Mouse (Mus musculus) forebrain, embryonic 15.5 days (tissue): Measurements from ENCODE around the gene Krt80. TPM values are rescaled to one million over a fixed set of nuclear protein-coding genes. Genes with fewer than 3 reads are reported as not detected.

Experiments
- ATAC-seq: fragments of 200-750 bp; cut with Nextera tagmentation; replicated peaks from 2 replicates; pipeline ENCODE4 v1.8.0; 2017; ENCODE audit warnings: mild to moderate bottlenecking, moderate TSS enrichment, moderate library complexity
- H3K27ac ChIP-seq: fragments of 300-500 bp; sonication (generic); replicated peaks from 2 replicates; pipeline ENCODE4 v1.5.1; 2015; ENCODE audit warnings: mild to moderate bottlenecking, inconsistent platforms
- H3K27me3 ChIP-seq: fragments of 300-500 bp; sonication (generic); 2 replicates; pipeline ENCODE4 v1.6.1; 2015; ENCODE audit warnings: inconsistent platforms
- H3K36me3 ChIP-seq: fragments of 300-500 bp; sonication (generic); 2 replicates; pipeline ENCODE4 v1.6.1; 2015; ENCODE audit warnings: mild to moderate bottlenecking, inconsistent platforms
- H3K4me1 ChIP-seq: fragments of 300-500 bp; sonication (generic); 2 replicates; pipeline ENCODE4 v1.6.1; 2015; ENCODE audit warnings: inconsistent platforms
- H3K4me2 ChIP-seq: fragments of 300-500 bp; sonication (generic); replicated peaks from 2 replicates; pipeline ENCODE4 v1.6.1; 2015; ENCODE audit warnings: mild to moderate bottlenecking, inconsistent platforms
- H3K4me3 ChIP-seq: fragments of 300-500 bp; sonication (generic); 2 replicates; pipeline ENCODE4 v1.5.1; 2015; ENCODE audit warnings: mild to moderate bottlenecking, inconsistent platforms
- H3K9ac ChIP-seq: fragments of 300-500 bp; sonication (generic); replicated peaks from 2 replicates; pipeline ENCODE4 v1.6.1; 2015; ENCODE audit warnings: mild to moderate bottlenecking, inconsistent platforms
- H3K9me3 ChIP-seq: fragments of 300-500 bp; sonication (generic); 2 replicates; pipeline ENCODE4 v1.6.1; 2016; ENCODE audit warnings: inconsistent platforms
- WGBS: fragments of 180-500 bp; shearing (Covaris S2); methylation state at CpG from one replicate; pipeline ENCODE4 v1.1.7; 2015; ENCODE audit warnings: mixed read lengths; 5-methylcytosine and 5-hydroxymethylcytosine counted together
- polyA plus RNA-seq: library from polyadenylated mRNA; unstranded; fragments of >200 nt; fragmentation: Nextera tagmentation; extraction: Ambion mirVana; gene quantifications from 2 replicates; pipeline ENCODE4 v1.2.1, GENCODE M21; 2015

Krt80 gene
- polyA plus RNA-seq, 1 experiment from 2014 or later: 0.08 TPM

DNA sequence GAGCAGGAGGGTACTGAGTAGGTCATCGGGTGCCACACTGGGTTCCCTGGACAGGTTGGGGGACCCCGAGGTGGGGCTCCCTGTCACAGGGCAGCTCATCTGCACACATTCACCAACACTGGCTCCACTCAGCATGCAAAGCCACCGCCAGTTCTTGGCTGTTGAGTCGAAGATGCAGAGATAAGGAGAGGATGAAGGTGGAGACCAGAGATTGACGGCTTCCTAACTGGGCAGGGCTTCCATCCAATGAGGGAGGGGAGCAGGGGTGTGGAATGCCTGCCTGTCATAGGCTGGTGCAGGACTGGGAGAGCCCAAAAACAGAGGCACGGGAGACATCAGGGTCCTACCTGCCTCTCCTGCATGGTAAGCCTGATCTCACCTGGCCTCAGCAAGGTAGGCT lies 5.5 kb downstream of the Krt80 start:
- Histone ChIP-seq H3K9ac (no peak overlapping the region), H3K4me2 (no peak overlapping the region), H3K27me3 (no peaks in the 10 kb centered on the region), H3K4me3 (no peak overlapping the region), H3K27ac (no peak overlapping the region), H3K36me3 (no peaks in the 10 kb centered on the region), H3K9me3 (no peaks in the 10 kb centered on the region), H3K4me1 (no peaks in the 10 kb centered on the region)
- ATAC-seq: no peak
- WGBS: 75% methylated on average over 6 of the region's 6 CpGs

- Histone ChIP-seq H3K4me2 (no peak overlapping the region), H3K27ac (no peak overlapping the region), H3K36me3 (no peaks in the 10 kb centered on the region), H3K4me3 (no peak overlapping the region), H3K27me3 (no peaks in the 10 kb centered on the region), H3K9me3 (no peaks in the 10 kb centered on the region), H3K9ac (no peak overlapping the region), H3K4me1 (no peaks in the 10 kb centered on the region)
- 93% methylated on average over 6 of the region's 6 CpGs for WGBS
- ATAC-seq: no peak
Measured at GRCm38 (mm10) chr15:101363933-101364332, 6.0 kb downstream of the Krt80 start.

- H3K36me3 ChIP-seq: no peaks in the 10 kb centered on the region
- H3K27ac ChIP-seq: no peak overlapping the region
- no peak overlapping the region for H3K9ac ChIP-seq
- H3K4me1 ChIP-seq: no peaks in the 10 kb centered on the region
- WGBS: 73% methylated on average over 4 of the region's 4 CpGs
- no peak overlapping the region for H3K4me3 ChIP-seq
- ATAC-seq: no peak
- no peaks in the 10 kb centered on the region for H3K27me3 ChIP-seq
- no peak overlapping the region for H3K4me2 ChIP-seq
- no peaks in the 10 kb centered on the region for H3K9me3 ChIP-seq
Measured at GRCm38 (mm10) chr15:101362393-101363010, 7.5 kb downstream of the Krt80 start.

DNA sequence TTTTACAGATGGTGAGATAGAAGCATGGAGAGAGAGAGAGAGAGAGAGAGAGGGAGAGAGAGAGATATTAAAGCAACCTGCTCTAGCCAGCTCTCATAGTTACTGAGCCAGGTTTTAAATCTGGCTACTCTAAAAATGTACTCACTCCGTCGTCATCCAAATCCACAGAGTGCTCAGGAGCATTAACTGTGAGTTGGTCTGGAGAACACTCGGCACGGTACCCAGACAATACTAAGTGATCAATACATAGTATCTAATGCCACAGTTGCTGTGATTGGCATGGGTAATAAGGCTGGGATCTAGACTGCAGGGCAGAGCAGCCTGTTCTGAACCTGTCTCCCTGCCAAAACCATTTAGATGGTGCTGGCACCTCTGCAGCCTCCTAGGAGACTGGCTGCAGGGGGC lies 14.6 kb downstream of the Krt80 start:
- Histone ChIP-seq H3K27ac (no peak overlapping the region), H3K4me2 (no peak overlapping the region), H3K9me3 (no peaks in the 10 kb centered on the region), H3K27me3 (no peaks in the 10 kb centered on the region), H3K4me1 (no peaks in the 10 kb centered on the region), H3K4me3 (no peak overlapping the region), H3K9ac (no peak overlapping the region), H3K36me3 (no peaks in the 10 kb centered on the region)
- no peak for ATAC-seq
- WGBS: 60% methylated on average over 4 of the region's 4 CpGs

DNA sequence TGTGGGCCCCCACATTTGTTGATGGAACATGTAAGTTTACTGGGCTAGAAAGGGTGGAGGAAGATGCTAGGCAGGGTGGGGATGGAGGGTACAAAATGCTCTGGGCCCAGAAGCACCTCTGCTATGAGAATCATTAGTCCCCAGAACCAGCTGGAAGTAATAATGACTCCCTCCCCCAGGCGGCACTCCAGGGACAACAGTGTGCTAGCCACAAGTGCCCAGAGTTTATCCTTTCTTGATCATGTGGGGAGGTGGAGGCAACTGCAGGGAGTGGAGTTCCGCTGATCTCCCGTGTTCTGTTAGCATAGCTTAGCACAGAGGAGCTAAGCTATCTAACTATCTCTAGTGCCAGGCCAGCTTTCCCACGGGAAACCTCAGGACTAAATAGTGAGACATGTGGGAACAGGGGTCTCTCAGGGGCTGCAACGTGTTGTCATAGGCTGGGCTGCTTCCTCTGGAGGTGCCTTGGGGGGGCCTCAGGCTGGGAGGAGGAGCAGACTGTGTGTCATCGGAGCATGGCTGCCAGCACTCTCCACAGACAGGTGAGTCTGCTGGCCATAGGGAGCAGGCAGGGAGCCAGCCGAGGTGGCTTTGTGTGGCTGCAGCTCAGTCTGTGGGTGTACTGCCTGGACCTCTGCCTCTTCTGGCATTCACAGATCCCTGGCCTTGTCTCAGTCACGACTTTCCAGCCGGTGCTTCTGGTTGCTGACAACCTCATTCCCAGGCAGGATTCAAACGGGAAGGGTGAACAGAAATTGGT lies 17.1 kb downstream of the Krt80 start:
- no peak for ATAC-seq
- H3K27me3 ChIP-seq: no peaks in the 10 kb centered on the region
- H3K9ac ChIP-seq: no peak overlapping the region
- H3K4me2 ChIP-seq: no peak overlapping the region
- no peaks in the 10 kb centered on the region for H3K36me3 ChIP-seq
- H3K9me3 ChIP-seq: no peaks in the 10 kb centered on the region
- H3K27ac ChIP-seq: no peak overlapping the region
- 54% methylated on average over 10 of the region's 10 CpGs for WGBS
- no peak overlapping the region for H3K4me3 ChIP-seq
- no peaks in the 10 kb centered on the region for H3K4me1 ChIP-seq

DNA sequence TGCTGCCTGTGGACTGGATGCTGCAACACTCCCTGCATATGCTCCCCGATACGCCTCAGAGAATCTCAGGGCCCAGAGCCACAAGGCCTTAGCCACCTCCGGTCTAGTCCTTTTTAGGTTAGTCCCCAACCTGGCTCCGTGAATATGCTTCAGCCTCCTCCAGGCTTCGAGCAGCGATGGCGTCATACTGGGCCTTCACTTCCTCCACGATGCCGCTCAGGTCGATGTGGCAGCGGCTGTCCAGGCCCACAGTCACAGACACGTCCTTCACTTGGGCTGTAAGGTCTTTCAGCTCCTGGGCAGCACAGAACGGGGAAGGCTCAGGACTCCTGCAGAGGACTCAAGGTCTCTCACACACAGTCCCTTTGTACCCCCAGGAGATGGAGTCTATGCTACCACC lies 17.9 kb downstream of the Krt80 start:
- H3K27ac ChIP-seq: no peak overlapping the region
- 77% methylated on average over 13 of the region's 13 CpGs for WGBS
- ATAC-seq: no peak

GRCm38 (mm10) chr15:101341797-101342515 lies 28.0 kb downstream of the Krt80 start:
- H3K4me1 ChIP-seq: peaks cover 8% of the 10 kb centered on the region; the same call in 1 of the 2 replicates
- no peak overlapping the region for H3K9ac ChIP-seq
- H3K27me3 ChIP-seq: no peaks in the 10 kb centered on the region
- no peaks in the 10 kb centered on the region for H3K9me3 ChIP-seq
- no peak overlapping the region for H3K4me2 ChIP-seq
- 67% methylated on average over 5 of the region's 5 CpGs for WGBS
- no peak overlapping the region for H3K4me3 ChIP-seq
- H3K36me3 ChIP-seq: no peaks in the 10 kb centered on the region
- H3K27ac ChIP-seq: no peak overlapping the region
- ATAC-seq: no peak

More for the DNA sequence above, 17.9 kb downstream of the Krt80 start:
- Histone ChIP-seq H3K4me1 (no peaks in the 10 kb centered on the region), H3K9ac (no peak overlapping the region), H3K4me3 (no peak overlapping the region), H3K27me3 (no peaks in the 10 kb centered on the region), H3K36me3 (no peaks in the 10 kb centered on the region), H3K9me3 (no peaks in the 10 kb centered on the region), H3K4me2 (no peak overlapping the region)

GRCm38 (mm10) chr15:101339537-101339936 lies 30.4 kb downstream of the Krt80 start:
- Histone ChIP-seq H3K4me3 (no peak overlapping the region), H3K9me3 (no peaks in the 10 kb centered on the region), H3K9ac (no peak overlapping the region), H3K27ac (no peak overlapping the region), H3K4me2 (no peak overlapping the region), H3K4me1 (peaks cover 8% of the 10 kb centered on the region; the same call in 1 of the 2 replicates), H3K27me3 (no peaks in the 10 kb centered on the region), H3K36me3 (no peaks in the 10 kb centered on the region)
- ATAC-seq: peak; percentile 92
- WGBS: 0% methylated on average over 2 of the region's 2 CpGs

GRCm38 (mm10) chr15:101338359-101338758 lies 31.6 kb downstream of the Krt80 start:
- WGBS: 79% methylated on average over 4 of the region's 4 CpGs
- no peak overlapping the region for H3K9ac ChIP-seq
- H3K27me3 ChIP-seq: no peaks in the 10 kb centered on the region
- ATAC-seq: no peak
- H3K27ac ChIP-seq: no peak overlapping the region
- H3K4me1 ChIP-seq: peaks cover 8% of the 10 kb centered on the region; the same call in 1 of the 2 replicates
- H3K4me2 ChIP-seq: no peak overlapping the region
- no peaks in the 10 kb centered on the region for H3K36me3 ChIP-seq
- H3K9me3 ChIP-seq: no peaks in the 10 kb centered on the region
- H3K4me3 ChIP-seq: no peak overlapping the region

GRCm38 (mm10) chr15:101336474-101337174 lies 33.3 kb downstream of the Krt80 start:
- Histone ChIP-seq H3K4me2 (no peak overlapping the region), H3K36me3 (no peaks in the 10 kb centered on the region), H3K27ac (no peak overlapping the region), H3K27me3 (no peaks in the 10 kb centered on the region), H3K4me3 (no peak overlapping the region), H3K9me3 (no peaks in the 10 kb centered on the region), H3K9ac (no peak overlapping the region), H3K4me1 (peaks cover 8% of the 10 kb centered on the region; the same call in 1 of the 2 replicates)
- WGBS: 57% methylated on average over 24 of the region's 24 CpGs
- ATAC-seq: no peak

DNA sequence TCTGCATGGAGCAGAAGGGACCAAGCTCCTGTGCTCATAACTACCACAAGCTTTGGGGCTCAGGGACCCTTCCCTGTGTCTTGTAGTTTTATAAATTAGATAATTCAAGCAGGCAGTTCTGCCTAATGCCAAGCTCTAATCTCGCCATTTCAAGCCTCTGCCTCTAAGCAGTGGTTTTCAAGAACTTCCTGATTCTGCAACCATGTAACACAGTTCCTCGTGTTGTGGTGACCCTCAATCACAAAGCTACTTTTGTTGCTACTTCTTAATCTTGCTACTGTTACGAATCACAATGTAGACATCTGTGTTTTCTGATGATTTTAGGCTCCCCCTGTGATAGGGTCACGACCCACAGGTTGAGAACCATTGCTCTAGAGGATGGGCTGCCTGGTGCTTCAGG lies 36.3 kb downstream of the Krt80 start:
- Histone ChIP-seq H3K9ac (no peak overlapping the region), H3K4me3 (no peak overlapping the region), H3K9me3 (no peaks in the 10 kb centered on the region), H3K27me3 (no peaks in the 10 kb centered on the region), H3K4me2 (no peak overlapping the region), H3K4me1 (no peaks in the 10 kb centered on the region), H3K27ac (no peak overlapping the region), H3K36me3 (no peaks in the 10 kb centered on the region)
- WGBS: 58% methylated on average over 4 of the region's 4 CpGs
- no peak for ATAC-seq

DNA sequence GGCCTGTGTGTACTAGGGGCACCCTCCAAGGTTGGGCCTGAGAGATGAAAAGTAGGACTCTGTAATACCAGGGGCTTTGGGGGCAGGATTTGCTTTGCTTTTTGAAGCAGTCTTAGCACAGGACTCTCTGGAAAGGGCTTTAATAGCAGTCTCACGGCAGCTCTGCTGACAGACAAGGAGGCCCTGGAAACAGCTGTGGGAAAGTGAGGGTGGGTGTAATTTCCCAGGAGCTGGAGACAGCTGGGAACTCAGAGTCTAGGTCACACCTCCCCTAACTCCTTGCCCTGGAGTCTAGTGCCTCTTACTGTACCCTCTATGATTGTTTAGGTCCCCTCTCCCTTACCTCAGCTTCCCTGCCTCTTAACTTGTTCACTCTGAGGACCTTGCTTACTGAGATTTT lies 36.8 kb downstream of the Krt80 start:
- Histone ChIP-seq H3K4me1 (no peaks in the 10 kb centered on the region), H3K36me3 (no peaks in the 10 kb centered on the region), H3K4me2 (no peak overlapping the region), H3K4me3 (no peak overlapping the region), H3K27me3 (no peaks in the 10 kb centered on the region), H3K27ac (no peak overlapping the region), H3K9ac (no peak overlapping the region), H3K9me3 (no peaks in the 10 kb centered on the region)
- ATAC-seq: no peak
- WGBS: 32% methylated on average over 1 of the region's 1 CpGs
